Mouse (Mus musculus) spleen, adult 2 months (tissue): Measurements from ENCODE around the gene Tppp.

Experiments
- CTCF ChIP-seq: fragments of 200-500 bp; IDR thresholded peaks from 2 replicates; pipeline ENCODE4 v1.5.1; 2011; ENCODE audit warnings: mild to moderate bottlenecking, inconsistent platforms; ENCODE audit not compliant: insufficient read depth, insufficient read length, insufficient replicate concordance; ENCODE audit errors: extremely low read depth
- POLR2A ChIP-seq: fragments of 200-500 bp; IDR thresholded peaks from 2 replicates; pipeline ENCODE4 v1.6.1; 2011; ENCODE audit warnings: low read depth, low read length, inconsistent platforms

GRCm38 (mm10) chr13:73970545-73971448 lies 38.4 kb upstream of the Tppp start:
- TF ChIP-seq CTCF (peak; percentile 48; the same call in 1 of the 2 replicates), POLR2A (no peak)
